Mouse (Mus musculus) midbrain, embryonic 12.5 days (tissue): Measurements from ENCODE around the gene Tmem132a. TPM values are rescaled to one million over a fixed set of nuclear protein-coding genes. Genes with fewer than 3 reads are reported as not detected.

Source experiments
- ATAC-seq: fragments of 200-750 bp; cut with Nextera tagmentation; 2 replicates; pipeline ENCODE4 v1.8.0; 2017; ENCODE audit warnings: low read depth, moderate TSS enrichment, moderate library complexity; ENCODE audit not compliant: low FRiP score
- H3K27ac ChIP-seq: fragments of 300-500 bp; sonication (generic); replicated peaks from 2 replicates; pipeline ENCODE4 v1.5.1; 2016; ENCODE audit warnings: mild to moderate bottlenecking
- H3K27me3 ChIP-seq: fragments of 300-500 bp; sonication (generic); 2 replicates; pipeline ENCODE4 v1.6.1; 2016; ENCODE audit warnings: mild to moderate bottlenecking
- H3K36me3 ChIP-seq: fragments of 300-500 bp; sonication (generic); 2 replicates; pipeline ENCODE4 v1.6.1; 2016
- H3K4me1 ChIP-seq: fragments of 300-500 bp; sonication (generic); 2 replicates; pipeline ENCODE4 v1.6.1; 2016
- H3K4me2 ChIP-seq: fragments of 300-500 bp; sonication (generic); replicated peaks from 2 replicates; pipeline ENCODE4 v1.6.1; 2016; ENCODE audit warnings: mild to moderate bottlenecking, moderate library complexity
- H3K4me3 ChIP-seq: fragments of 300-500 bp; sonication (generic); 2 replicates; pipeline ENCODE4 v1.5.1; 2016; ENCODE audit warnings: mild to moderate bottlenecking
- H3K9ac ChIP-seq: fragments of 300-500 bp; sonication (generic); replicated peaks from 2 replicates; pipeline ENCODE4 v1.6.1; 2016; ENCODE audit warnings: mild to moderate bottlenecking, moderate library complexity
- H3K9me3 ChIP-seq: fragments of 300-500 bp; sonication (generic); 2 replicates; pipeline ENCODE4 v1.6.1; 2016; ENCODE audit warnings: mild to moderate bottlenecking
- WGBS: fragments of 180-500 bp; shearing (Covaris S2); methylation state at CpG from one replicate; pipeline ENCODE4 v1.1.7; 2016; 5-methylcytosine and 5-hydroxymethylcytosine counted together
- polyA plus RNA-seq: library from polyadenylated mRNA; unstranded; fragments of >200 nt; fragmentation: Nextera tagmentation; extraction: Ambion mirVana; gene quantifications from 2 replicates; pipeline ENCODE4 v1.2.1, GENCODE M21; 2016

Gene Tmem132a
- polyA plus RNA-seq, 1 experiment from 2014 or later, result 146 TPM

- Histone ChIP-seq H3K27ac (no peak overlapping the region), H3K36me3 (no peaks in the 10 kb centered on the region), H3K4me2 (no peak overlapping the region), H3K4me1 (peaks cover 7% of the 10 kb centered on the region; the same call in 1 of the 2 replicates), H3K27me3 (no peaks in the 10 kb centered on the region), H3K9ac (no peak overlapping the region), H3K9me3 (no peaks in the 10 kb centered on the region), H3K4me3 (no peak overlapping the region)
- 64% methylated on average over 7 of the region's 7 CpGs for whole genome bisulfite sequencing
- no peak for ATAC-seq
Observed at GRCm38 (mm10) chr19:10821319-10821718, 48.4 kb downstream of the Tmem132a start.

DNA sequence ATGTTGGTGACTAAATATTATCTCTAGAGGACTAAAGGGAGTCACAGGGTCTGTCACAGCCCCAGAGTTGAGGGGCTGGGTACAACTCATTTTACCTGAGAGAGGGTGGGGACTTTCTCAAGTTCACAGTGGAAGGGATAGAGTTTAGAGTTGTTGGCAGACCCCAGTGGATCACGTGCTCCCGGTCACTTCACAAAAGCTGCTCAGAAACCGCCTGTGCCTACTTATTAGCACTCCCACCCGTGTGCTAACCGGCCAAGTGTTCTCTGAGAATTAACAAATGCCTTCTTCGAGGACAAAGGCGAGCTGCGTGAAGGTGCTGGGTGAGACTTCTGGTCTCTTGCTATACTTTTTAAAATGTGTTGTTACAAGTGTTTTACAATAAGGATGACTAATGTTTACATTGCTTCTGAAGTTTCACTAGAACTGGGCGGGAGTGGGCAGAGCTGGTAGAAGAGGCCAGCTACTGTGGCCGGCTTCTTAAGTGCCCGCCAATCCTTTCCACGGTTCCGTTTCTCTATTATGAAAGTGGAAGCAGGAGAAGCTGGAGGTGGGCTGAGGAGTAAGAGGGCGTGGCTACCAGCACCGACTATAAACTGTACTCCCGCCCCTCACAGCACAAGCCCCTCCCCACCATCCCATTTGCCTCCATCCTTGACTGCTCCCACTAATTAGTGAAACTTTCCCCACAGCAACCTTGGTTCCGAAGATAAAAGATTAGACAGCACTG lies 51.4 kb downstream of the Tmem132a start:
- WGBS, result 42% methylated on average over 17 of the region's 17 CpGs
- Histone ChIP-seq H3K4me3 (no peak overlapping the region), H3K9me3 (no peaks in the 10 kb centered on the region), H3K9ac (no peak overlapping the region), H3K4me1 (peaks cover 7% of the 10 kb centered on the region; the same call in 1 of the 2 replicates), H3K27ac (no peak overlapping the region), H3K36me3 (no peaks in the 10 kb centered on the region), H3K4me2 (no peak overlapping the region), H3K27me3 (no peaks in the 10 kb centered on the region)
- ATAC-seq, result 0 out of 2 replicates have a peak, but pooled peaks have one; percentile 30

DNA sequence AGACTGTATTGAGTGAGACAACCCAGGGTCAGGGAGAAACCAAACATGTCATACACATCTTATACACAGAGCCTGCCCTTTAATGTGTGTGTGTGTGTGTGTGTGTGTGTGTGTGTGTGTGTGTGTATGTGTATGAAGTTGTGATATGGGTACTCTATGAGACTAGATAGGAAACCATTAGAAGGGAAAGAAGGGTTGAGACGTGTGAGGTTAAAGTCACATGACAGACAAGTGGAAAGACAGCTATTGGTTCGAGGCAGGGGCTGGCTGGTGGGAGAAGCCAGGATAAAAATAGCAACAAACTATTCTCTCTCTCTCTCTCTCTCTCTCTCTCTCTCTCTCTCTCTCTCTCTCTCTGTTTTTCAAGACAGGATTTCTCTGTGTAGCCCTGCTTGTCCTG lies 53.3 kb downstream of the Tmem132a start:
- Histone ChIP-seq H3K4me3 (no peak overlapping the region), H3K27ac (no peak overlapping the region), H3K27me3 (no peaks in the 10 kb centered on the region), H3K9ac (no peak overlapping the region), H3K36me3 (no peaks in the 10 kb centered on the region), H3K4me1 (peaks cover 7% of the 10 kb centered on the region; the same call in 1 of the 2 replicates), H3K9me3 (no peaks in the 10 kb centered on the region), H3K4me2 (no peak overlapping the region)
- ATAC-seq, result no peak
- 69% methylated on average over 2 of the region's 2 CpGs for WGBS

GRCm38 (mm10) chr19:10815871-10816270 lies 53.9 kb downstream of the Tmem132a start:
- H3K27ac ChIP-seq, result no peak overlapping the region
- H3K4me1 ChIP-seq, result peaks cover 7% of the 10 kb centered on the region; the same call in 1 of the 2 replicates
- ATAC-seq, result no peak
- no peaks in the 10 kb centered on the region for H3K27me3 ChIP-seq
- no peak overlapping the region for H3K4me2 ChIP-seq
- no peaks in the 10 kb centered on the region for H3K9me3 ChIP-seq
- H3K9ac ChIP-seq, result no peak overlapping the region
- no peaks in the 10 kb centered on the region for H3K36me3 ChIP-seq
- WGBS, result 86% methylated on average over 6 of the region's 6 CpGs
- no peak overlapping the region for H3K4me3 ChIP-seq

DNA sequence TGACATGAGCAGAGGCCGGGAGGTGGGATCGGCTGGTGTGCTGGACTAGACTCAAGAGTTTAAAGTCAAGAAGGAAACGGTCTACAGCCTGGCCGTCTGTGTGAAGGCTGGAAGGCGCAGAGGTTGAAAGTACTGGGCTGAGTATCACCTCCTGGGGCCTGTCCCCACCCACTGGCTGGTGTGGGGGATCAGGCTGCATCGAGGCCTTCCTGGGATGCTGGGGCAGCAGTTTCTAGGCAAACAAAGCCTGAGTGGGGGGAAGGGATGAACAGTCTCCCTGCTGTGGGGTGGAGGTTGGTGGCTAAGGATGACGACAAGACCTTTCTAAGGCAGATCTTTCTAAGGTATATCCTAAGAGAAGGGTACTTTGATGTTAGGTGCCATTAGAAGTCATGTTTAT lies 55.8 kb downstream of the Tmem132a start:
- no peak overlapping the region for H3K4me3 ChIP-seq
- H3K9me3 ChIP-seq, result no peaks in the 10 kb centered on the region
- peaks cover 16% of the 10 kb centered on the region; the same call in 1 of the 2 replicates for H3K4me1 ChIP-seq
- 62% methylated on average over 7 of the region's 7 CpGs for WGBS
- H3K27me3 ChIP-seq, result no peaks in the 10 kb centered on the region
- no peak overlapping the region for H3K4me2 ChIP-seq
- no peaks in the 10 kb centered on the region for H3K36me3 ChIP-seq
- H3K27ac ChIP-seq, result no peak overlapping the region
- H3K9ac ChIP-seq, result no peak overlapping the region
- no peak for ATAC-seq

DNA sequence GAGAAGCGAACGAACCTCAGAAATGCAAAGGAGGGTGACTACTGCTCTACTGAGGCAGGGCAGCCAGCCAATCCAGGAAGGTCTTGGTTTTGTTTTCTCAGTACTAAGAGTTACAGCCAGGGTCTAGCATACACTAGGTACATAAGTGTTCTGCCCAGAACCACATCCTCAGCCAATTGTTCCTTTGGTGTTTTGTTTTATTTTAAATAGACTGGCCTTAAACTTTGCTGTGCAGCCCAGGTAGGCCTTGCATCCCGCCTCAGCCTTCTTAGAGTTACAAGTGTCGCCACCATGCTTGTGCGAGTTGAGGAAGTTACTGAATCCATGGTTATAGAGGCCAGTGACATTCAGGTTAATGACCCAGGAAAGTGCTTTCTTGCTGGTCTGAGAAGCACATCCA lies 56.7 kb downstream of the Tmem132a start:
- no peak overlapping the region for H3K4me2 ChIP-seq
- H3K4me3 ChIP-seq, result no peak overlapping the region
- no peaks in the 10 kb centered on the region for H3K27me3 ChIP-seq
- no peak for ATAC-seq
- no peak overlapping the region for H3K27ac ChIP-seq
- no peaks in the 10 kb centered on the region for H3K9me3 ChIP-seq
- no peaks in the 10 kb centered on the region for H3K36me3 ChIP-seq
- peaks cover 9% of the 10 kb centered on the region; the same call in 1 of the 2 replicates for H3K4me1 ChIP-seq
- 91% methylated on average over 5 of the region's 5 CpGs for WGBS
- H3K9ac ChIP-seq, result no peak overlapping the region

GRCm38 (mm10) chr19:10811471-10811870 lies 58.3 kb downstream of the Tmem132a start:
- no peak for ATAC-seq
- H3K4me3 ChIP-seq, result no peak overlapping the region
- WGBS, result 83% methylated on average over 6 of the region's 6 CpGs
- no peaks in the 10 kb centered on the region for H3K27me3 ChIP-seq
- no peak overlapping the region for H3K27ac ChIP-seq
- H3K4me2 ChIP-seq, result no peak overlapping the region
- no peaks in the 10 kb centered on the region for H3K9me3 ChIP-seq
- H3K4me1 ChIP-seq, result 0 out of 2 replicates have a peak, but pooled peaks cover 9% of the 10 kb centered on the region
- no peaks in the 10 kb centered on the region for H3K36me3 ChIP-seq
- H3K9ac ChIP-seq, result no peak overlapping the region

- Histone ChIP-seq H3K9me3 (no peaks in the 10 kb centered on the region), H3K27ac (no peak overlapping the region), H3K36me3 (no peaks in the 10 kb centered on the region), H3K4me1 (0 out of 2 replicates have a peak, but pooled peaks cover 9% of the 10 kb centered on the region), H3K4me2 (no peak overlapping the region), H3K4me3 (no peak overlapping the region), H3K27me3 (no peaks in the 10 kb centered on the region), H3K9ac (no peak overlapping the region)
- WGBS, result 63% methylated on average over 4 of the region's 4 CpGs
- ATAC-seq, result no peak
Observed at GRCm38 (mm10) chr19:10810176-10810492, 59.6 kb downstream of the Tmem132a start.

DNA sequence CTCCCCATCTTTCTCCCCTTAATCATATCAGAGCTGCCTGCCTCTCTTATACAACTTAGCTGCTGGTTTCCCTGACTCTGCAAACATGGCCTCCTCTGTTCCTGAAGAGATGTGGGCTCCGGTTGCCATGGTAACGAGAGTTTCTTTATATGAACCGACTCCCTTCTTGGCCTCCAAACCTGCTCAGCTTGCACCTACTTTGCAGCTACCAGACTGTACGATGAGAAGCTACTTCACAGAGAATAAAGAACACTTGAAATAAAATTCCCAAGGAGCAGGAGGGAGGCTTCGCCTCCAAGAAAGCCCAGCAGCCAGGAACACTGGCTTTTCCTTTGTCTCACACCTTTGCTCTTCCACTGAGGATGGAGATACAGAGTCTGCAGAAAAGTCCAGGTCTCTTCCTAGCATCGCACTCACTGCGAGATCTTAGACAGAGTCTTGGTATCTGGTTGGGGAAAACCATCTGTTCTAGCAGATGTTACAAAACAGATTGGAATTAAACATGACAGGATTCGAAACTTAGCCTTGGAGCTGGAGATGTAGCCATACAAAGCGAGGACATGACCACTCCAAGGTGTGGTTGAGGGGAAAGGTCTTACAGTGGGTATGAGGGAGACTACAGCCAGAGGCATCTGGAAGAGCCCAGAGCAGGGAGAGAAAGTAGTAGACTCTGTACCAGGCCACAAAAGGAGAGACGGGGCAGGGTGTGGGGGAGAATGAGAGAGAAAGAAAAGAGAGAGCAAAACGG lies 60.1 kb downstream of the Tmem132a start:
- ATAC-seq, result no peak
- Histone ChIP-seq H3K4me1 (0 out of 2 replicates have a peak, but pooled peaks cover 9% of the 10 kb centered on the region), H3K36me3 (no peaks in the 10 kb centered on the region), H3K27ac (no peak overlapping the region), H3K4me2 (no peak overlapping the region), H3K9ac (no peak overlapping the region), H3K4me3 (no peak overlapping the region), H3K27me3 (no peaks in the 10 kb centered on the region), H3K9me3 (no peaks in the 10 kb centered on the region)
- WGBS, result 79% methylated on average over 11 of the region's 11 CpGs

DNA sequence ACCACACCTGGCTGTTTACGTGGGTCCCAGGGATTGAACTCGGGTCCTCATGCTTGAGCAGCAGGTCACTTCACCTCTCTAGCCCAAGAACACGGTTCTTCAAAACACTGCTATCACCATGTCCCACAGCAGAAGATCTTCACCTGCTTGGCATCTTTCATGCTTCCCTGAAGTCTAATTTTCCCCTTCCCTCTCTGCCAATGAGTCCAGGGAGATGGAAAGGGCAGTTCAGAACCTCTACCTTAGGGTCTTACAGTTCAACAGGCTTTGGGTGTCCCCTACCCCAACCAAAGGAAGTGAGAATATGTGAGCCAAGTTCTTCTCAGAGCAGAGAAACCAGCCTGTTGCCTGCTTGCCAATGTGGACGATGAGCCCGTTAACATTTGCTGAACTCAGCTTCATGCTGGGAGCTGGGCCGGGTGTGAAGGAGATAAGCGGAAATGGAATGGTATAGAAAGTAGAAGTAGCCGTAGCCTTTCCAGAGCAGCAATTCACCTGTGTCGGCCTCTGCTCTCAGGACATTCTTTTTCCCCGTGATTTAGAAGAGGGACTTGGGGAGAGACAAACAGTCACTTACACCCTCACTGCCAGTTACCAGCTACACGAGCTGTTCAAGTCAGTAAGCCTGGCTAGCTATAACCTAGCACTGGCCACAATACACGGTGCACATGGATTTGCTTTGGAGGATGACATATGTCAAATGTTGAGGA lies 61.1 kb downstream of the Tmem132a start:
- Histone ChIP-seq H3K27me3 (no peaks in the 10 kb centered on the region), H3K9ac (no peak overlapping the region), H3K27ac (no peak overlapping the region), H3K4me3 (no peak overlapping the region), H3K9me3 (no peaks in the 10 kb centered on the region), H3K4me2 (no peak overlapping the region), H3K36me3 (no peaks in the 10 kb centered on the region), H3K4me1 (0 out of 2 replicates have a peak, but pooled peaks cover 9% of the 10 kb centered on the region)
- ATAC-seq, result no peak
- 90% methylated on average over 12 of the region's 12 CpGs for WGBS
